Mouse (Mus musculus) thymus, postnatal 25 days (tissue): ENCODE data around the gene Sag.

Experiments
- DNase-seq: peaks from one replicate; pipeline ENCODE4 v3.0.0; 2022

Gene Sag

GRCm38 (mm10) chr1:87803576-87803975 is at the start of gene Sag:
Sag (plus strand) TSS chr1:87803680.
- DNase-seq: no peak

- DNase-seq: peak; percentile 94
Measured at GRCm38 (mm10) chr1:87755641-87756470, 47.6 kb upstream of the Sag start, which contains the start of gene Atg16l1. Atg16l1 (plus strand) TSS chr1:87755870.

- no peak for DNase-seq
Measured at GRCm38 (mm10) chr1:87763821-87764220, 39.7 kb upstream of the Sag start.

- no peak for DNase-seq
Measured at GRCm38 (mm10) chr1:87765741-87766140, 37.7 kb upstream of the Sag start.

- peak; percentile 63 for DNase-seq
Measured at GRCm38 (mm10) chr1:87766233-87766632, 37.2 kb upstream of the Sag start.

GRCm38 (mm10) chr1:87769263-87769662 is 34.2 kb upstream of the Sag start:
- no peak for DNase-seq

- no peak for DNase-seq
Measured at GRCm38 (mm10) chr1:87770486-87770885, 33.0 kb upstream of the Sag start.

GRCm38 (mm10) chr1:87771724-87772123 is 31.8 kb upstream of the Sag start:
- no peak for DNase-seq

GRCm38 (mm10) chr1:87773336-87773735 is 30.1 kb upstream of the Sag start:
- no peak for DNase-seq

GRCm38 (mm10) chr1:87774845-87775244 is 28.6 kb upstream of the Sag start:
- no peak for DNase-seq

- no peak for DNase-seq
Measured at GRCm38 (mm10) chr1:87779204-87779785, 24.2 kb upstream of the Sag start.

- no peak for DNase-seq
Measured at GRCm38 (mm10) chr1:87785703-87786102, 17.8 kb upstream of the Sag start.

GRCm38 (mm10) chr1:87786251-87786650 is 17.2 kb upstream of the Sag start:
- no peak for DNase-seq

- DNase-seq: no peak
Measured at GRCm38 (mm10) chr1:87789665-87790064, 13.8 kb upstream of the Sag start.

GRCm38 (mm10) chr1:87792438-87793137 is 10.9 kb upstream of the Sag start:
- DNase-seq: no peak

GRCm38 (mm10) chr1:87793138-87793449 is 10.4 kb upstream of the Sag start:
- no peak for DNase-seq

- DNase-seq: no peak
Measured at GRCm38 (mm10) chr1:87797702-87798101, 5.8 kb upstream of the Sag start.

- DNase-seq: no peak
Measured at GRCm38 (mm10) chr1:87798306-87798705, 5.2 kb upstream of the Sag start.

GRCm38 (mm10) chr1:87807751-87808150 is 4.3 kb downstream of the Sag start:
- no peak for DNase-seq

- DNase-seq: no peak
Measured at GRCm38 (mm10) chr1:87811391-87811790, 7.9 kb downstream of the Sag start.

GRCm38 (mm10) chr1:87812061-87812460 is 8.6 kb downstream of the Sag start:
- no peak for DNase-seq

GRCm38 (mm10) chr1:87813155-87813554 is 9.7 kb downstream of the Sag start:
- DNase-seq: no peak

GRCm38 (mm10) chr1:87813681-87814080 is 10.2 kb downstream of the Sag start:
- no peak for DNase-seq

- no peak for DNase-seq
Measured at GRCm38 (mm10) chr1:87824420-87824995, 21.0 kb downstream of the Sag start.
